Mouse (Mus musculus): Measurements from ENCODE around the gene Kirrel3. TPM values are rescaled to one million over a fixed set of nuclear protein-coding genes. Genes with fewer than 3 reads are reported as not detected.

Gene Kirrel3
- total RNA-seq, 1 experiment from 2014 or later, result not detected

DNA sequence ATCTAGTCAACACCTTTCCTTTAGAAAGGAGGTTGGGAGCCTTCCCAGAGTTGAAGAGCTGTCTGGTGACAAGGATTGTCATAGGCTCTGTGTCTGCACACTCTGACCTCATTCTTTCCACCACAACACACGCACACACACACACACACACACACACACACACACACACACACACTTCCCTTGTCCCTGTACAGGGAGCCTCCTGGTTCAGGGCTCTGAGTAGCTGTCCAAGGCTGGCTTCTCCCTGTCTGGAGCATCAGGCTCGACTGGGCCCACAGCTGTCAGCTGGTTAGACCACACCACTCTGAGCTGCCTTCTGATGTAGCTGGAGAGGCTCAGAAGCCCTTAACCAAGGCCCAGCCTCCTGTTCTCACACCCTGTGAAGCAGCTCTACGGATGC lies 302.2 kb downstream of the Kirrel3 start:
- ATAC-seq (replicated peaks; ENCODE audit: low read depth, poor library complexity, severe bottlenecking), result no peak

DNA sequence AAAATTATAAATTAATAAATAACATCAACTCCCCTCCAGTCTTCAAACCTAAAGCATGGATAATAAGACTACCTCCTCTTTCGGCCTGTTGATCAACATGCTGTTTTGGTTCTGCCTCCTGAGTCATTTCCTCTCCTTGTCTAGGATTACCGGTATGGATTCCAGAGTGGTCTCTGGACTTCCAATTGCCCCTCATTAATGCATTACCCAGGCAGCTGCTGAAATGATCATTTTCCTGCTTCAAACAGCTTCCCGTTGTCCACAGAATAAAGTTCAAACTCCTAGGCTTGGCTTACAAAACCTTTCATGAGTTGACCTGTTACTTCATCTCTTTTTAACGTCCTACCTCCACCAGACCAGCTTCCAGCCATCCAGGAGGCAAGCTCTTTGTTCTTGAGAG lies 309.5 kb downstream of the Kirrel3 start:
- no peak for ATAC-seq (replicated peaks; ENCODE audit: low read depth, poor library complexity, severe bottlenecking)

DNA sequence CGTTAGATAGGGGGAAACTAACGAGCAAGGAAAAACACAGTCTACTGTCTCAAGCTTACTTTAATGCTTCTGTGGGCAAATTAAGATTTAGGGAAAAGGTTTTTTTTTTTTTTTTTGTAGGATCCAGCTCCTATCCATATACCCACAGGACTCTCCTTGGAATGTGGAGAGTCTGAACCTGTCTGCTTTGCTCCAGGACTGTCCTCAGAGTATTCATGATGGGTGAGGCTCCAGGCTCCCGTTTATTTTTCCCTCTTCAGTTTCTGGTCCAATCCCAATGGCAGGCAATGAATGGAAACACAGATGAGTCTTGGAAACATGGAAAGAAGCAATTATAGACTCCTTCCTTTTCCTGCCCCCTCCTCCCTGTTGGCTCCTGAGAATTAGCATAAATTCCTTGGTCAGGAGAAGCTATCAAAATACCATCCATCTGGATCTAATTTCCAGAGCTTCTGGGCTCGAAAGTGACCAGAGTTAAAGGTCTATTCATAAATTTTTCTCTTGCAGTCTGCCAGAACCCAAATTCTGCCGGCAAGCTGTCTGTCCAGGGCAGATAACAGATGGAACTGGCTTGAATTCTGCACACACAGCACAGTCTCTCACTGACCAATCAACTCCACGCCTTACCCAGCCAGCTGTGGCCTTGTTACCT lies 312.1 kb downstream of the Kirrel3 start:
- ATAC-seq (replicated peaks; ENCODE audit: low read depth, poor library complexity, severe bottlenecking), result no peak

DNA sequence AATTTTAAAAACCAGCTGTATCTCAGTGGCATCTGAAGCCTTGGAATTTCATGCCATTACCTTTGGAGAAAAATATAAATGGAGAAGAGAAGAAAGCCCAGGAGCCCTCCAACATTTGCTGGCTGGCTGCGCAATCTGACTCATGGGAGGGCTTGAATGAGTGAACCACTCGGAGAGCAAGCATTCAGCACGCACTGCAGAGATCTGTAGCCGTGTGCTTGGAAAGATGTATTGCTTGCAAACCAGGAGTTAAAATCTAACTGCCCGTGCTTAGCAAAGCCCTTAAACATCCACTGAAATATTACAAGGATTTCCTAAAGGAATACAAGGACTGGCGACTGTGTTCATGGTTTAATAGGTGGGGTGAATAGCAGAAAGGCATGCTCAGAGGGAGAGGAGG lies 316.0 kb downstream of the Kirrel3 start:
- no peak for ATAC-seq (replicated peaks; ENCODE audit: low read depth, poor library complexity, severe bottlenecking)

DNA sequence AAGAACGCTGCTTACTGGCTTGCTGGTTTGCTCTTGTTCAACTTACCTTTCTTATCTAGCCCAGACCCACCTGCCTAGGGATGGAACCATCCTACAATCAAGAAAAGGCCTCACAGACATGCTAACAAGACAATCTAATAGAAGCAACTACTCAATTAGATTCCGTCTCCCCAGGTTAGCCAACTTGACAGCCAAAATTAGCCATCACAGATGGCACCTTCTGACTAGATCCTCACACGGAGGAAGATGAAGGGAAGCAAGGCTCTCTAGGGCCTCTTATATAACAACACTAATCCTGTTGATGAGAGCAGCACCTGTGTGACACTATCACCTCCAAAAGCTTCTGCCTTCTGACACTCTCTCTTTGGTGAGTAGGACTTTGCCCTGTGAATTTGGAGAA lies 321.2 kb downstream of the Kirrel3 start:
- ATAC-seq (replicated peaks; ENCODE audit: low read depth, poor library complexity, severe bottlenecking), result no peak

DNA sequence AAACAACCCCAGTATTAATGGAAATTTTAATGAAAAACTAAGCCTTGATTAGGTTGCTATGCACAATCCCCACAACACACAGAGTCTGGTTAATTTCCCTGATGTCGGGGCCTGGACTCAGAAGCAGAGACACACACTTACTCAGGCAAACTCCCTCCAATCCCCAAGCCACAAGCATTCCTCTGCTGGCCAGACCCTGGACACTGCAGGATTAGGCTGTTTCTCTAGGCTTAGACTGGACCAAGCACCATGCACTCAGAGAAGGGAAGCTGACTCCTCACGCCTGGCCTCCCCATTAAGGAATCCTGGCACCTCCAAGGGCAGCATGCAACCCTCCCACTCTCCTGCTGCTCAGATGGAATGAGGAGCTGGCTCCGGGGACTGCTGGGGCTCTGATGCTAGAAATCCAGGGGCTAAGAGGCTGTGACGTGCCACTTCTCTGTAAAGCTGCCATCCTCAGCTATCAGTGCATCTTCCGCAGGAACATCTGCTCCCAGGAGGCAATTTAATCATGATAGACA lies 324.4 kb downstream of the Kirrel3 start:
- no peak for ATAC-seq (replicated peaks; ENCODE audit: low read depth, poor library complexity, severe bottlenecking)

DNA sequence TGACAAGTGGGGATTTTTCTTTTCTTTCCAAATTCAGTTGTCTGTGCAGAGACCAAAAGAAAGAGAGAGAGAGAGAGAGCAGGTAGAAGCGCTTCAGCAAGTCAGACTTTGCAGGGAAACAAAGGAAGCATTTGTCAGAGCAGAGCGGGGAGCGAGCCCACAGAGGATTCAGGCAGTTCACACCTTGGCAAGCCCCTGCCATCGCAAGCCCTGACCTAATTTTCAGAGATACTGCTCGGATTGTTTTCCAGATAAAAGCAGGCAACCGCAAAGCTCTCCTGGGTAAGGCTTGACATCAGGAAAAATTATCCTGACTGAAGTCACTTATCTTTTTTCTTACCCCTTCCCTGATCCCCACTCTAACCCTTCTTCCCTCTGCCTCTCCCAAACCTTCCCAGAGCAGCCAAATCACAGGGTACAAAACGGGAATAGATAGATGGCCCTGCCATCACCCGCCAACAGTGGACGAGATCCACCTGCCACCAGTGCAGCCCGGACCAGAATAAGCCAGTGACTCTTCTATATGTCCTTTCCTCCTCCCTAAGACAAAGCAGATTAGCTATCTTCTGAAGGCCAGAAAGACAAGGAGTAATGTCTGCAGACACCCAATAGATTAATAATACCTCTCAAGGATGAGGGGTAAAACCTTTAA lies 332.8 kb downstream of the Kirrel3 start:
- no peak for ATAC-seq (replicated peaks; ENCODE audit: low read depth, poor library complexity, severe bottlenecking)

DNA sequence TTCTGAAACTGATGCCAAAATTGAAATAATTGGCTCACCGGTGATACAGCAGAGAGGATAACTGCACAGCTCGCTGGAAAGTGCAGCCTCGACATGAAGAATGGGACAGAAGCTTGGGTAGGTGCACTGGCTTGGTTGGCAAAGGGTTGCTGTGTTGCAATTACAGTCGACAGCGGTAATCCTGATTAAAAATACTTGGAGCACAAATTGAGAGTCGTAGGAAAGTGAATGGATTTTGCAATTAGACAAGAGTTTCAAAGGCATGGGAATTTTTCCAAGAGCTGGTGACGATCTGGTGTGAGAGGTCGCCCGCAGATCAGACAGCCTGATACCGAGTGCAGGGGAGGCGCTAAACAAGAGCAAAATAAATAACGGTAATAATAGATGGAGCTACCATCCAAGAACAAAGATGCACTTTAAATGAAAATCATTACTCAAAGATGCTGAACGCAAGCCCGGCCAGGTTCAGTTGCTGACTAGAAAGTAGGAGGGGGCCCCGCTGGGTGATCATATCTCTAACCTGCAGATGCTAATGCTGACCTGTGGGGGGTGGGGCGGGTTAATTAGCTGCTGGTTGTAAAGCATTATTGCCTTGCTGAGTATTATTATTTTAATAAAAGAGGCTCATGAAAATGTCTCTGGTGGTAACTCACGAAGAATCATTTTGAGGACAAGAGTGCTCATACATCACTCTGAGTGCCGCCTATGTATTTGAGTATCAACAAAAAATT lies 338.8 kb downstream of the Kirrel3 start:
- no peak for ATAC-seq (replicated peaks; ENCODE audit: low read depth, poor library complexity, severe bottlenecking)

DNA sequence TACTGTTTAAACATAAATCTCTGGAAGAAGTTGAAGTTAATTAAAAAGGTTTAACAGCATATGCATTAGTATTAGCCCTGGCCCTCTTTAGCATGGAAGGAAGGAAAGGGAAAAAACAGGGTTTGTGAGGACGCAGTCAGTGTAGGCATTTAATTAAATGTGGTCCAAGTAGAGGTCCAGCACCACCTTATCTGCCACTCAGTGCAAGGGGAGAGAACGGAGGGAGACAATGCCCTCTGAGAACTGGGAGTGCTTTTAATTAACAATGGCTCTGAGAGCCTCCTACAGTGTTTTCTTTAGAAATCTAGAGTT lies 339.4 kb downstream of the Kirrel3 start:
- no peak for ATAC-seq (replicated peaks; ENCODE audit: low read depth, poor library complexity, severe bottlenecking)

DNA sequence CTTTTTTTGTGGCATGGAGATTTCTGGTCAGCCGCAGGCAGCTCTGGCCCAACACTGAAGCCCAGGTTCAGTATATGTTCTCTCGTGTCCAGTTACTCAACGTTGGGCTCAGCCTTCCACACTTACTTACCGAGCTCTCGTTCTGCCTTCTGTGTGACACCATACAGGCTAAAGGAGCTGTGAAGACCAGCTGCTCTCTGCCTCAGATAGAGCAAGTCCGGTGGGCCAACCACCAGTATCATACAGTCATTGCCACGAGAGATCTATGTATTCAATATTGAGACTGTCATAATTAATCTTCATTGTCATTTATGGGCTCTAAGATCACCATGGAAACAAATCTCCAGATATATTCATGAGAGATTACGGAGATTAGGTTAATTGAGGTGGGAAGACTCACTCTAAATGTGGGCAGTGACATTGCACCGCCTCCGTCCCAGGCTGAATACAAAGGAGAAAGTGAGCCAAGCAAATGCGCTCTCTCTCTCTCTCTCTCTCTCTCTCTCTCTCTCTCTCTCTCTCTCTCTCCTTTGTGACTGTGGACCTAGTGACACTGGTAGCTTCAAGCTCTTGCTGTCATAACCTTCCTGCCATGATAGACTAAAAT lies 339.8 kb downstream of the Kirrel3 start:
- ATAC-seq (replicated peaks; ENCODE audit: low read depth, poor library complexity, severe bottlenecking), result no peak

DNA sequence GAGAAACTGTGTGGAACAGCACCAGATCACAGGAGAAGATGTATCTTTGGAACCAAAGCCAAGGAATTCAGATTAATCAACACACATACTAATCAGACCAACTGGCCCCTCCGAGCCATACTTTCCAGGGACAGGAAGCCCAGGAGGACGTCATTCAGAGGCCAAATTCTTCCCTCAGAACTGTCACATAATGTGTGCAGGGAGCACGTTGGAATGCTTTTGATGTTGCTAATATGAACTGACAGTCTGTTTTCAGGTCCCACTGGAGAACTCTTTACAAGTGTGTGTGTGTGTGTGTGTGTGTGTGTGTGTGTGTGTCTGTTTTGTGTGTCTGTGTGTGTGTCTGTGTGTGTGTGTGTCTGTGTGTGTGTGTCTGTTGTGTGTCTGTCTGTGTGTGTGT lies 345.0 kb downstream of the Kirrel3 start:
- no peak for ATAC-seq (replicated peaks; ENCODE audit: low read depth, poor library complexity, severe bottlenecking)

DNA sequence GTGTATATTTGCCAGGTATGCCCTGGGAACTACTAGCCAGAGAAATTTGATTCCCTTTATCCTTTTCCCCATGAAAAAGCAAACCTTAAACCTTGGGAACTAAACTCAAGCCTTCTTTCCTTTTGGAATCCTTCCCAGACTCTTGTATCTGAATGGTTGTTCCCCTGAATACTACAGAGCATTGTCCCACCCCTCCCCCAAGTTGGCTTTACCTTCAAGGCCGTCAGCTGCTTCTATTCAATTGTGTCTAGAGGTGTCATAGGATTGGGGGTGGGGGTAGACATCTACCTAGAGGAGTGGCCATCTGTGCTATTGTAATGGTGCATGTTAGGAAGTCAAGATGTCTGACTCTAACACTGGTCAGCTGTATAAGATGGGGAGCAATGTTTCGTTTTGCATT lies 351.1 kb downstream of the Kirrel3 start:
- no peak for ATAC-seq (replicated peaks; ENCODE audit: low read depth, poor library complexity, severe bottlenecking)

DNA sequence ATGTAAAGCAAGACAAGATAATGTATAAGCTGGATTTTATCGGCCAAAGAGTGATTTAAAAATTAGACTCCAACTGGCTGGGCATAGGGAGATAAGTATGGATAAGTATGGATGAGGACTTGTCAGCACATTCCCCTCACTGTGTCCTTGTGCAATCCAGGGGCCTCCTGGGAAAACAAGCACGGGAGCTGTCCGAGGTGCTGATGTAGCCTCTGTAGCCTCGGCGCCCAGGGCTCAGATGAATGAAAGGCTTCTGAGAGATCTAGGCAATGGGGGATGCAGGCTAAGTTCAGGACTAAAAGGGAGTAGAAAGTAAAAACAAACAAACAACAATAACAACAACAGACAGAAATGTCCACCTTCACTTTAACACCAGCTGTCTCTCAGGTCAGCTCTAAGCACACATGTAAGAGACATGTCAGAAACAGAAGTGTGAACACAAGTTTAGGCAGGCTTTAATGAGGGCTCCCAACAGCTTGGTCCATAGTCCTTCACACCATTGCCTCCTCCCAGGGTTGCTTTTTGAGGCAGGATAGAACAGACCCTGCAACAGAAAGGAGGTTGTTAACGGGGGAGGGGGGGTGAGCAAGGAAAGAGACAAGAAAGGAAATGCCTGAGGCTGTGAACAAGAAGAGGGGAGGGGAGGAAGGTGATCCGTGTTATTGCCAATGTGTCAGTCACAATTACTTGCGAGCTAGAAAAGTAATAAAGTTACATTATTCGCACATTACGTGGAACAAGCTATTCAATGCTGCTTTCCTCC lies 352.2 kb downstream of the Kirrel3 start:
- ATAC-seq (replicated peaks; ENCODE audit: low read depth, poor library complexity, severe bottlenecking), result no peak

DNA sequence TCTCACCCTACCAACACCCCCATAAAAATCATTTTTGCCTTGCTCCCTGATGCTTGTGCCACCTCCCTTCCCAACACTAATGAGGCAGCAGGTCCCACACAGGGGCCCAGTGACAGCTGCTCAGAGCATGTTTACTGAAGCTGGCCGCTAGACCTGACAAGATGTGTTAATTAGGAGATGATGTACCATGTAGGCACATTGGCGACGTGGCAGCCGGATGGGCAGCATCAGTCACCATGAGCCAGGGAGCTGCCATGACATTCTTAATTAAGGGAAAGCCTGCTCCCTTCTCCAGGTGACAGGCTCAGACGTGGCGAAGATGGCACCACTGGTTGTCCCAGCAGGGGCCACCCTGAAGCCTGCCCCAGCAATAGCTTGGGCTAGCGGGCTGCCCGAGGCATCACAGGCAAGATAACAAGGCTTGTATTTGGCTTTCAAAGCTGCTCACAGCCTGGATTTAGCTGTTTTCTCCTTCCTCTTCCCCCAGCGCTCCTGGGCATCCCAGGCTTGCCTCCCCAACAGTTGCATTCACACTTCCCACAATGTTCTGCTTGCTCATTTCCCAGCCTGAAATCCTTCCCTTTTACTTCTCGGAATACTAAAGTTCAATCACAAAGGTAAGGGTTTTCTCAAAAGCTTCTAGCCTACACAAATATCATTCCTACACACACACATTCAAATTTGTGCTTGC lies 357.7 kb downstream of the Kirrel3 start:
- no peak for ATAC-seq (replicated peaks; ENCODE audit: low read depth, poor library complexity, severe bottlenecking)

DNA sequence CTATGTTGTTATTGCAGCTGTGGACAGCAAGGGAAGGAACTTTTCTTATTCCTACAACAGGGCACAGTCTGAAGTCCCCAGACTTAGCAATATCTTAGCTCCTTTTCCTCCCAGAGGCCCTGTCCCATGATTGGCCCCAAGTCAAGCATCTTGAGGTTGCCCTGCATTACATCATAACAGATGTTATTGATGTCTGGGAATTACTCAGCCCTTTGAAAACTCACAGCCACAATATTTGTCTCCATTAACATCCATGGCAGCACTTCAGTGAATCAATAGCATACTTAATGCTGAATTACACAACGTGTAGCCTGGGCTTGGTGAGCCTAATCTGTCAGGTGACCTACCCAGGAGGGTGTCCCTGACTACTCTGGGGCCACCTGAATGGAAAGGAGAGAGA lies 360.7 kb downstream of the Kirrel3 start:
- ATAC-seq (replicated peaks; ENCODE audit: low read depth, poor library complexity, severe bottlenecking), result no peak

DNA sequence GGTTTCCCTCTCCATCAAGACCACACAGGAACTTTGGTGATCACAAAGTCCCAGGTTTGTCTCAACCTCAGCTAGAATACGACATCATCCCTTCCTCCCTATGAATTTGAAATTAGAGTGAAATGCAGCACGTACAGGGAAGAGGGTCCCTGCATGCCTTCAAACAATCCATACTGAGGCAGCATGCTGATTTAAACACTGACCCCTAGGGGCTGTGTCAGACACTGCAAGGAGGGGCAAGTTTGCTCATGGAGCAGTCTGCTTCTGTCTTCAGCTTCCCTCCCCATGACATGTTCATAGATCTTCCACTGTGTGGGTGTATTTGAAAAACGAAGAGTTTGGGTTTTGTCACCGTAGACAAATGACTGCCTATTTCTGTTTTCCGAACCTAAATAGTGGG lies 362.0 kb downstream of the Kirrel3 start:
- ATAC-seq (replicated peaks; ENCODE audit: low read depth, poor library complexity, severe bottlenecking), result peak; percentile 62; the same call in 1 of the 2 replicates

DNA sequence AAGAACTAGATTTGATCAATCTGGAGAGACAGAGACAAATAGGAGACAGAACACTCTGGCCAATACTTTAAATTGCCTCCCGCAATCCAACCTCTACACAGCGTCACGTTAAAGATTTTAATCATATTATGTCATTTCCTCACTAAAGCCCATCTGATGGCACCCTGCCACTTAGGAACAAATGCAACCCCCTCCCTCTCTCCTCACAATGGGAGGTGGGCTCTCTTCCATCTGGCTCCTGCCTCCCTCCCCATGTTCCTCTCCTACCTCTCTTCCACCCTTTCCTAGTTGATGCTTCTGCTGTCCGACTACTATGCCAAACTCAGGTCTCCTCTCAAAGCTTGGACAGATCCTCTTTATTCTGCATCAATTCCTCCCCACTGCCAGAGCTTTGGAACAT lies 365.4 kb downstream of the Kirrel3 start:
- no peak for ATAC-seq (replicated peaks; ENCODE audit: low read depth, poor library complexity, severe bottlenecking)

DNA sequence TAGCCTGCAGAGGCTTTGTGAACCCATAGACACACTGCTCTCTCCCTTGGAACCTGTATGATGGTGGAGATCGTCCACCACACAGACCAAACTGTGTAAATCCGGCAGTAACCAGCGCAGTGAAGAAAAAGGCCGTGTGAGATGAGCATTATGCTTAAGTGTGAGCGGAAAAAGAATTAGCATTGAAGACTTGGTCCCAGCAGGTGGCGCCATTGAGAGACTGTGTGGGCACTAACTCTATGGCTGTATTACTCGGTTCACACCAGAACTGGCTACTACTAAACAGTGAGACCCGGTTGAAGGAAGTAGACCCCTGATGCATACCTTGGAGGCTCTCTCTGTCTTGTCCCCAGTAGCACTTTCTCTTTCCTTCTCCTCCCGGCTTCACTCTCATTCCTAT lies 371.9 kb downstream of the Kirrel3 start:
- peak; percentile 47; the same call in 1 of the 2 replicates for ATAC-seq (replicated peaks; ENCODE audit: low read depth, poor library complexity, severe bottlenecking)

DNA sequence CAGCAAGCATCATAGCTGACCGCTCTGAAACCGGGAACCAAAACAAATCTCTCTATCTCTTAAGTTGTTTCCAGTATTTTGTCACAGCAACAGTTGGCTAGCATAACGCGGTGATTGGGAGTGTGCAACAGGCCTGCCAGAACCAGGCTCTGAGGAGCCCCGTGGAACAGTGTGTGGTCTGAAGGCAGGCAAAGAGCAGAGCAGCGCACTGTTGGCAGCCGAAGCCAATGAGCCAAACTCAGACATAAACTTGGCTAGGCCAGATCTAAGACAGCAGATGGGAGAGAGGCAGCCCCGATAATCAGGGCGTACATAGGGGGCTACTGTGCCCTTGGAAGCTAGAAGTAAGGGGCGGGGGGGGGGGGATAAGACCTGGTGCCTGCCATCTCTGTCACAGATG lies 372.4 kb downstream of the Kirrel3 start:
- ATAC-seq (replicated peaks; ENCODE audit: low read depth, poor library complexity, severe bottlenecking), result no peak

DNA sequence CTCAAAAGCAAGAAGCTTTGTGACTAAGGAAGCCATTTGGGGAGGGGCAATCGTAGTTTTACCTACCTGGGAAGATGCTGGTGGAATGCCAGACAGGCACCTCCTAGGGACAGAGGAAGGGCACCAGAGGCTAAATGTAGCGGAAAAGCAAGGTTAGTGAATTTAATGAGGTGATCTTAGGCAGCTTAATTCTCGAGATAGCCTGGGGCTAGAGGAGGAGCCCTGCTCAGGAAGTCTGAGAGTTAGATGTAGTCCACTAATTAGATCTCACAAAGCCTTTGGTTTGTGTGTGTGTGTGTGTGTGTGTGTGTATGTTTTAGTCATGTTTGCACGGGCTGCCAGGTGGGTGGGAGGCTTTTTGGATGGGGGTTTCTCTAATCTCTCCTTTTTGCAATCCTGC lies 375.2 kb downstream of the Kirrel3 start:
- ATAC-seq (replicated peaks; ENCODE audit: low read depth, poor library complexity, severe bottlenecking), result no peak
